Mouse (Mus musculus): ENCODE measurements around the gene Noct. TPM values are rescaled to one million over a fixed set of nuclear protein-coding genes. Genes with fewer than 3 reads are reported as not detected.

Noct gene
- 1 to 10 TPM; 8.4 to 9.2 TPM for total RNA-seq (2023)

DNA sequence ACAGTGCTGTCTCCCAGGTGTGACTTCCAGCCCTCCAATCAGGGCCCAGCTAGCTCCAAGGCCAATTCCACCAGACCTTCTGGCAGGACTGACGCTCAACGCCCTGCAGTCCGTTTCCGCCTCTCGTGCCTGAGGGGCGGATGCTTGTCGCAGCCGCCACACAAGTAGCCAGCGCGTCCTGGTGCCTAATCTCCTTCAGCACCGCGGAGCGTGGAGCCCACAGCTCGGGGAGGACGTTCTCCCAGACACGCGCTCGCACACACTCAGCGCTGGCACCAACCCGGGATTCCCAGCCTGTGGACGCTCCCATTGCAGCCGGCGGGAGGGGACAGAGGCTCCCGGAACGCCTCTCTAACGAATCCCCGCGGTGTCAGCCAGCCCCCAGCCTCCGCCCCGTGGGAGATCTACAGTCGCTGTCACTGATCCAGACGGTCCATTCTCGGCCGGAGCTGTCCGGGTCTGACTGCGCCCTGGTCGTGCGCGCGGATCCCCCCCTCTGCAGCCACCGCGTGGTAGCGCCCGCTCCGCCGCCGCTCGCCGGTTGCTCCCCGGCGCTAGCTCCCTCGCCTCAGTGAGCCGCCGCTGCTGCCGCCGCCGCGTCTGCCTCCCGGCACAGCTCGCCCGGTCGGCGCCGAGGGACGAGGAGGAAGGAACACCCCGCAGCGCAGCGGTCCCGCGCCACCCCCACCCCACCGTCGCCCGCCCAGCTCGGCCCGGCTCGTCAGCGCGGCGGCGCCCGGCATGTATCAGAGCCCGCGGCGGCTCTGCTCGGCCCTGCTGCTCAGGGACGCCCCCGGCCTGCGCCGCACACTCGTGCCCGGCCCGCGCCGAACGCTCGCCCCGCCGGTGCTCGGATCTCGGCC is at the start of gene Noct:
Gene Noct (plus strand): TSS at position 85 of the 863 bp plus-strand sequence.

Other genes starting within 250 kb of the Noct start
- 100 to 1,000 TPM; 137 to 155 TPM for gene Elf2, start 116.2 kb downstream of the Noct start, total RNA-seq (2023)
- not detected for gene Mgarp, start 172.3 kb downstream of the Noct start, total RNA-seq (2023)
- gene Ndufc1, start 184.5 kb downstream of the Noct start, total RNA-seq (2023) = 10 to 100 TPM; 48.4 to 64.2 TPM
- gene Naa15, start 190.7 kb downstream of the Noct start, total RNA-seq (2023) = 100 to 1,000 TPM; 106 to 110 TPM

Measured in T-cell, adult 66 days (primary cell).